Mouse (Mus musculus) urinary bladder, postnatal 14 days (tissue): ENCODE results near the gene Nudt3.

ENCODE experiments used
- DNase-seq: peaks from one replicate; pipeline ENCODE4 v3.0.0; 2021; ENCODE audit warnings: low spot score

Gene Nudt3

GRCm38 (mm10) chr17:27564391-27565162 lies 58.7 kb downstream of the Nudt3 start:
- DNase-seq: peak; percentile 33

- DNase-seq: no peak
Measured at GRCm38 (mm10) chr17:27563771-27564244, 59.5 kb downstream of the Nudt3 start.

GRCm38 (mm10) chr17:27561809-27562526 lies 61.3 kb downstream of the Nudt3 start:
- DNase-seq: peak; percentile 80

- DNase-seq: no peak
Measured at GRCm38 (mm10) chr17:27560926-27561480, 62.3 kb downstream of the Nudt3 start.

- no peak for DNase-seq
Measured at GRCm38 (mm10) chr17:27559596-27559995, 63.7 kb downstream of the Nudt3 start.

- no peak for DNase-seq
Measured at GRCm38 (mm10) chr17:27558845-27559244, 64.5 kb downstream of the Nudt3 start.

GRCm38 (mm10) chr17:27557927-27558661 lies 65.2 kb downstream of the Nudt3 start:
- DNase-seq: no peak

GRCm38 (mm10) chr17:27557181-27557926 lies 65.9 kb downstream of the Nudt3 start:
- DNase-seq: peak; percentile 63

GRCm38 (mm10) chr17:27556315-27557011 lies 66.8 kb downstream of the Nudt3 start, which contains the start of gene Hmga1:
Hmga1 (plus strand) TSS chr17:27556497.
- DNase-seq: peak; percentile 83

- peak; percentile 76 for DNase-seq
Measured at GRCm38 (mm10) chr17:27555512-27556172, 67.7 kb downstream of the Nudt3 start.

GRCm38 (mm10) chr17:27555075-27555511 lies 68.2 kb downstream of the Nudt3 start:
- DNase-seq: no peak

- DNase-seq: no peak
Measured at GRCm38 (mm10) chr17:27554062-27554960, 69.0 kb downstream of the Nudt3 start.

GRCm38 (mm10) chr17:27552215-27553201 lies 70.8 kb downstream of the Nudt3 start:
- DNase-seq: no peak

GRCm38 (mm10) chr17:27551393-27551940 lies 71.8 kb downstream of the Nudt3 start:
- peak; percentile 73 for DNase-seq

GRCm38 (mm10) chr17:27549234-27549633 lies 74.1 kb downstream of the Nudt3 start:
- no peak for DNase-seq

- DNase-seq: peak; percentile 78
Measured at GRCm38 (mm10) chr17:27547253-27547868, 75.9 kb downstream of the Nudt3 start.

GRCm38 (mm10) chr17:27546574-27547085 lies 76.7 kb downstream of the Nudt3 start:
- DNase-seq: no peak
